Mouse (Mus musculus) neural tube, embryonic 14.5 days (tissue): Measurements from ENCODE around the gene Klk6. TPM values are rescaled to one million over a fixed set of nuclear protein-coding genes. Genes with fewer than 3 reads are reported as not detected.

Experiments used
- ATAC-seq: fragments of 200-750 bp; cut with Nextera tagmentation; 2 replicates; pipeline ENCODE4 v1.8.0; 2017; ENCODE audit warnings: low read depth, mild to moderate bottlenecking, moderate TSS enrichment, moderate library complexity
- H3K27ac ChIP-seq: fragments of 300-500 bp; sonication (generic); 2 replicates; pipeline ENCODE4 v1.5.1; 2014; ENCODE audit warnings: low read depth, mild to moderate bottlenecking, control low read depth, low read length, moderate library complexity, mixed read lengths
- H3K27me3 ChIP-seq: fragments of 300-500 bp; sonication (generic); 2 replicates; pipeline ENCODE4 v1.6.1; 2014; ENCODE audit warnings: low read length; ENCODE audit not compliant: control insufficient read depth, insufficient read depth
- H3K36me3 ChIP-seq: fragments of 300-500 bp; sonication (generic); 2 replicates; pipeline ENCODE4 v1.6.1; 2014; ENCODE audit warnings: low read length, mixed read lengths; ENCODE audit not compliant: control insufficient read depth, insufficient read depth
- H3K4me1 ChIP-seq: fragments of 300-500 bp; sonication (generic); 2 replicates; pipeline ENCODE4 v1.6.1; 2014; ENCODE audit warnings: low read length; ENCODE audit not compliant: control insufficient read depth, insufficient read depth
- H3K4me2 ChIP-seq: fragments of 300-500 bp; sonication (generic); 2 replicates; pipeline ENCODE4 v1.6.1; 2014; ENCODE audit warnings: mild to moderate bottlenecking, low read depth, low read length, control low read depth
- H3K4me3 ChIP-seq: fragments of 300-500 bp; sonication (generic); 2 replicates; pipeline ENCODE4 v1.5.1; 2014; ENCODE audit warnings: low read depth, low read length, control low read depth, mixed read lengths
- H3K9ac ChIP-seq: fragments of 300-500 bp; sonication (generic); replicated peaks from 2 replicates; pipeline ENCODE4 v1.6.1; 2014; ENCODE audit warnings: low read depth, mild to moderate bottlenecking, control low read depth, low read length, mixed read lengths
- H3K9me3 ChIP-seq: fragments of 300-500 bp; sonication (generic); 2 replicates; pipeline ENCODE4 v1.6.1; 2016; ENCODE audit warnings: low read length; ENCODE audit not compliant: control insufficient read depth
- WGBS: fragments of 180-500 bp; shearing (Covaris S2); extraction: QIAGEN DNeasy Blood & Tissue Kit; methylation state at CpG from one replicate; pipeline ENCODE4 v1.1.7; 2014; 5-methylcytosine and 5-hydroxymethylcytosine counted together
- polyA plus RNA-seq: library from polyadenylated mRNA; unstranded; fragments of >200 nt; fragmentation: Nextera tagmentation; extraction: Ambion mirVana; gene quantifications from 2 replicates; pipeline ENCODE4 v1.2.1, GENCODE M21; 2014

Klk6 gene
- polyA plus RNA-seq, 1 experiment from 2014 or later = not detected

DNA sequence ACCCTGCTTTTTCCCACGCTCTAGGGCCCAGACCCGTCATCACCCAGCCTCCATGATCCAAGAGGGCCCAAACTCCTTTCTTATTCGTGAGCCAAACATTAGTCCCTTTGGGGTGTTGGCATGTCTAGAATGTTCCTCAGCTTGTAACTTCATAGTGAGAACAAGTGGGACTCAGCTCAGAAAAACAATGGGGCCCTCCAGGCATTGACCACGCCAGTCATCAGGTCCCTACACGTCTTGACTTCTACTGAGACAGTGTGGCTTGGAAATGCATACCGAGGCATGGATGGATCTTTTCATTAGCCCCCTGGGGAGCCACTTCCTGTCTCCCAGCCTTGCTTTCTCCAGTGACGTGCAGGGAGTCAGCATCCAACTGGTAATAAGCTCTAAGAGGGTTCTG lies 24.4 kb upstream of the Klk6 start:
- Histone ChIP-seq H3K36me3 (no peaks in the 10 kb centered on the region), H3K4me2 (no peak overlapping the region), H3K27ac (no peak overlapping the region), H3K9me3 (no peaks in the 10 kb centered on the region), H3K27me3 (peaks cover 23% of the 10 kb centered on the region), H3K4me1 (peaks cover 4% of the 10 kb centered on the region; the same call in 1 of the 2 replicates), H3K4me3 (no peak overlapping the region), H3K9ac (no peak overlapping the region)
- 77% methylated on average over 7 of the region's 7 CpGs for WGBS
- ATAC-seq = no peak

DNA sequence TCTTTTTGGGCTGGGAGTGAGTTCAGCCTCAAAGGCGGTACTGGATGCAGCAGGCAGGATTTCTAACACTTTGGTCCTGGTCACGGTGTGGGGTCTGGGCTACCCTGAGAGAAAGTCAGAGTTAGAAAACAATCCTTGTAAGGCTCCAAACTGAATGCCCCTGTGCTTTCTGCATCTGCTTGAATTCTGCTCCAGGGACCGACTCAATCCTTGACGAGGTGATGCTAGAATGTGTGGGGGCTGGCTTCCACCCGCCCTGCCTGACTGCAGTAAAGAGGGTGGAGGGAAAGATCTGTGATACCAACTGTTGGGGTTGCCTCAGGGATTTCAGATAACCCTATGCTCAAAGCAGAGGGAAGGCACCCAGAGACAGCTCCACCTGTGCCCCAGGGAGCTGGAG lies 13.3 kb upstream of the Klk6 start, which contains the start of gene Klk7:
TSS of gene Klk7 (plus strand) at position 301 of the 400 bp plus-strand sequence.
- ATAC-seq = no peak
- Histone ChIP-seq H3K4me2 (no peak within 1 kb of the TSS), H3K36me3 (no peaks in the 10 kb centered on the region), H3K9me3 (no peaks in the 10 kb centered on the region), H3K27ac (no peak within 1 kb of the TSS), H3K27me3 (no peaks in the 10 kb centered on the region), H3K4me3 (no peak within 1 kb of the TSS), H3K9ac (no peak within 1 kb of the TSS), H3K4me1 (no peaks in the 10 kb centered on the region)
- WGBS = 65% methylated on average over 5 of the region's 5 CpGs

DNA sequence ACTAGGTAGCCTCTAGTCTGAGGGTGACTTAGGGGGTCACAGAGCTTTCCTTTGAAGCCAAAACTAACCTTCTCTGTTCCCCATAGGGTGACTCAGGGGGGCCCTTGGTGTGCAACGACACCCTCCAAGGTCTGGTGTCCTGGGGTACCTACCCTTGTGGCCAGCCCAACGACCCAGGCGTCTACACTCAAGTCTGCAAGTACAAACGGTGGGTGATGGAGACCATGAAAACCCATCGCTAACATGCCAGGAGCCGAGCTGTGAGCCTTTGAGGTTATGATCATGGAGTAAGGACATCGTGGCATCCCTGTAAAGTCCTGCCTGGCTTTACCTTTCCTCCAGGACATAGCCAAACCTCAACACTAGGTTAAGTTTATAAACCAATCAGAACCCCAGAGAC lies 9.1 kb upstream of the Klk6 start:
- 88% methylated on average over 7 of the region's 7 CpGs for WGBS
- ATAC-seq = no peak
- no peak overlapping the region for H3K9ac ChIP-seq

DNA sequence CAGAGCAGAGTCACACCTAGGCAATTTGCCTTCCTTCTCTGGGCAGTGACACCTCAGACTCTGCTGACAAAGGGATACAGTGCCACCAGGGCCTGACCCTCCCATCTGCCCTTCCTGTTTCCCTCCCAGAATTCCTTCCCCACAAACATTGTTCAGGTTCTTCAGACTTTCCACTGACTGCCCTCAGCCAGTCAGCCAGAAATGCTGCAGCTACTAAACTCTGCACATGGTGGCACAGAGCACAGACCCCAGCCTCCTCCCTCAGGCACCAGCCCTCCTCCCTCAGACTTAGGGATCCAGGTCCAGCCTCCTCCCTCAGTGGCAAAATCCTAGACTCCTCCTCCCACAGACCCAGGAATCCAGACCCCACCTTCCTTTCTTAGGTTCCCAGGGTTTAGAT lies 7.6 kb upstream of the Klk6 start:
- Histone ChIP-seq H3K36me3 (no peaks in the 10 kb centered on the region), H3K27me3 (no peaks in the 10 kb centered on the region), H3K9ac (no peak overlapping the region), H3K9me3 (no peaks in the 10 kb centered on the region), H3K4me2 (no peak overlapping the region), H3K27ac (no peak overlapping the region), H3K4me3 (no peak overlapping the region), H3K4me1 (no peaks in the 10 kb centered on the region)
- ATAC-seq = no peak

More for the DNA sequence above, 9.1 kb upstream of the Klk6 start:
- Histone ChIP-seq H3K4me2 (no peak overlapping the region), H3K4me3 (no peak overlapping the region), H3K36me3 (no peaks in the 10 kb centered on the region), H3K27me3 (no peaks in the 10 kb centered on the region), H3K4me1 (no peaks in the 10 kb centered on the region), H3K27ac (no peak overlapping the region), H3K9me3 (no peaks in the 10 kb centered on the region)

DNA sequence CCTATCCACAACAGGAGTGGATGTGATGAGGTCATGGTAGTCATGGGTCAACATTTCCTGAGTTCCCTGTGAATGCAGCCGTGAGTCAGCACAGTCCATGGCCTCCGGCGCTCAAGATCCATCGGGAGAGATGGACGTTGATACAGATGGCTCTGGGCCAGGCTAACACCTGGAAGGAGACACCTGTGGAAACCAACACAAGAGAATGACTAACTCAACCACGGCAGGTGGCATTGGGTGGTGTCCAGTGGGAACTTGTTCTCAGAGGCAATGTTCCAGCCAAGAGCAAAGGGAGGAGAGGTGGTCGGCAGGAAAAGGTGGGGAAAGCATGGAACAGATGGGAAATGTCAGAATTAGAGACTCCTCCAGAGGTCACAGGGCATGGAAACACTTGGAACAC lies 2.7 kb upstream of the Klk6 start:
- Histone ChIP-seq H3K4me1 (no peaks in the 10 kb centered on the region), H3K4me2 (no peak overlapping the region), H3K9ac (no peak overlapping the region), H3K4me3 (no peak overlapping the region), H3K27ac (no peak overlapping the region), H3K36me3 (no peaks in the 10 kb centered on the region), H3K9me3 (no peaks in the 10 kb centered on the region), H3K27me3 (no peaks in the 10 kb centered on the region)
- no peak for ATAC-seq
- 96% methylated on average over 7 of the region's 7 CpGs for WGBS

DNA sequence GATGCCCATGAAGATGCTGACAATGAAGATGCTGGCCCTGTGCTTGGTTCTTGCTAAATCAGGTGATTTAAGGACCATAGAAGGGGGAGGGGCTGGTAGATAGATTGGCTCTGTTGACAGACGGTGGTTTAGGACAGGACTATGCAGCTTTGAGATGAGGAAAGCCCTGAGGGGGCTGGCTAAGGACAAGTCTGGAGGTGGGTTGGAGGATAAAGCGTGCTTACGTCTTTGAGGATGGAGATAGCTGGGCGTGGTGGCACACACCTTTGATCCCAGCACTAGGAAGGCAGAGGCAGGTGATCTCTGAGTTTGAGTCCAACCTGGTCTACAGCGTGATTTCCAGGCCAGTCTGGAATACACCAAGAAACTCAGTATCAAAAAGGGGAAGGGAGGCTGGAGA lies 1.8 kb downstream of the Klk6 start:
- Histone ChIP-seq H3K4me1 (no peaks in the 10 kb centered on the region), H3K27me3 (no peaks in the 10 kb centered on the region), H3K4me2 (no peak overlapping the region), H3K36me3 (no peaks in the 10 kb centered on the region), H3K4me3 (no peak overlapping the region), H3K9me3 (no peaks in the 10 kb centered on the region), H3K27ac (no peak overlapping the region), H3K9ac (no peak overlapping the region)
- WGBS = 88% methylated on average over 5 of the region's 5 CpGs
- no peak for ATAC-seq

DNA sequence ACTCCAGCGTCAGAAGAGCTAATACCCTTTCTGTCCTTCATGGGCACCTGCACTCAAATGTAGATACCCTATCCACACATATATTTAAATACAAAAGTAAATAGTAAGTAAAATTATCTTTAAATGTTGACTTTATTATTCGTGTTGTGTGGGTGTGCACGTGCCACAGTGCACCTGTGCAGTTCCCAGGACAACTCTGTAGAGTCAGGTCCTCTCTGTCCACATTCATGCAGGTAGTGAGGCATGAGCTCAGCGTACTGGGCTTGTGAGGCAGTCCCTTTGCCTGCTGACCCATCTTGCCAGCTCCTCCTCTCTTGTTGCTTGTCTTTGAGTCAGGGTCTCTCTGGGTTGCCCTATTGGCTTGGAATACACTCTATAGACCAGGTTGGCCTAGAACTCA lies 3.4 kb downstream of the Klk6 start:
- Histone ChIP-seq H3K36me3 (no peaks in the 10 kb centered on the region), H3K9me3 (no peaks in the 10 kb centered on the region), H3K27ac (no peak overlapping the region), H3K4me1 (no peaks in the 10 kb centered on the region), H3K4me2 (no peak overlapping the region), H3K27me3 (no peaks in the 10 kb centered on the region), H3K9ac (no peak overlapping the region), H3K4me3 (no peak overlapping the region)
- ATAC-seq = no peak
- WGBS = 85% methylated on average over 4 of the region's 4 CpGs

DNA sequence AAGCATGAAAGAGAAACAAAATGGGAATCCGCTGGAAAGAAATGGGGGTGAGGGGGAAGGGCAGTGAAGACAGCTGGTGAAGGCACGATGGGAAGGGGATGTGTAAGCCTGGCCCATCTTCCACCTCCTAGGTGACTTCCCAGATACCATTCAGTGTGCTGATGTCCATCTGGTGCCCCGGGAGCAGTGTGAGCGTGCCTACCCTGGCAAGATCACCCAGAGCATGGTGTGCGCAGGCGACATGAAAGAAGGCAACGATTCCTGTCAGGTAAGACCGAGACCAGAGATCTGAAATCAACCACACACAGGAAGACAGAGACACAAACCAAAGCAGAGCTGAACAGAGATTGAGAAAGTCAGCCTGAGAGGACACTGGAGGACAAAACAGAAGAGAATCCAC lies 4.7 kb downstream of the Klk6 start:
- no peaks in the 10 kb centered on the region for H3K9me3 ChIP-seq
- H3K9ac ChIP-seq = no peak overlapping the region
- H3K27ac ChIP-seq = no peak overlapping the region
- H3K4me2 ChIP-seq = no peak overlapping the region
- no peaks in the 10 kb centered on the region for H3K36me3 ChIP-seq
- H3K4me1 ChIP-seq = no peaks in the 10 kb centered on the region
- H3K4me3 ChIP-seq = no peak overlapping the region
- no peaks in the 10 kb centered on the region for H3K27me3 ChIP-seq
- WGBS = 95% methylated on average over 8 of the region's 8 CpGs
- ATAC-seq = no peak

DNA sequence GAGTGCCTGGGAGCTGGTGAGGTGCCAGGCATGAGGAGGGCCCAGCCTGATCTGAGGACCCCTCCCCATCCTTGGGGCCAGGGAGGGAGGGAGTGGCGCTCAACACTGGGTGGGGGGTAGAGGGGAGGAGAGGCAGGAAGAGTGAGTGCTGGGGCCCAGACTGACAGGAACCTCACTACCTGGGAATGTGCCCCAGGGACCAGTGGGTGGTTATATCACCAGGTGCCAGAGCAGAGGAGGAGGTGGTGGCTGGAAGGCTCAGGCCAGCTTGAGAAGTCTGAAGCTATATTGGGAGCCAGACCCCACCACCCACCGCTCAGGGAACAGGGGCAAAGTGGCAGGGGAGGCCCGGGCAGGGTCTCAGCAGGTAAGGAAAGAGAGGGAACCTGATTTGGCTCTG lies 17.4 kb downstream of the Klk6 start, which contains the start of gene Klk5:
TSS of gene Klk5 (plus strand) at position 271 of the 400 bp plus-strand sequence.
- WGBS = 71% methylated on average over 3 of the region's 3 CpGs

DNA sequence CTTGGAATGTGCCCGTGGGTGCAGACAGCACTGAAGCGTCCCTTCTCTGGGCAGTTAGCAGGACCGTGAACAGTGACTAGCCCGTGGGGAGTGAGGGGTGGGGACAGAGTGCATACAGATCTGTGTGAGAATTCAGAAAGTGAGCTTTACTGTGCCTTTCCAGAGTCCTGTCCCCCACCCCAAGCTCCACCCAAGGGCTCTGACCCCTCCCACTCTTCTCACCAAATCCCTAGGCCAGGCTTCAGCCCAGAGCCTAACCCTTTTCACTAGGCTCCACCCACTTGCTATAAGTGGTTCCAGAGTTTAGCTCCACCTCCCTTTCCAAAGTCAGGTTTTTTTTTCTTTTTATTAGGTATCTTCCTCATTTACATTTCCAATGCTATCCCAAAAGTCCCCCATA lies 19.5 kb downstream of the Klk6 start:
- Histone ChIP-seq H3K4me2 (no peak overlapping the region), H3K9ac (no peak overlapping the region), H3K4me1 (no peaks in the 10 kb centered on the region), H3K27ac (no peak overlapping the region), H3K36me3 (no peaks in the 10 kb centered on the region), H3K9me3 (no peaks in the 10 kb centered on the region), H3K4me3 (no peak overlapping the region), H3K27me3 (no peaks in the 10 kb centered on the region)
- no peak for ATAC-seq
- WGBS = 91% methylated on average over 4 of the region's 4 CpGs

More for the DNA sequence above, 17.4 kb downstream of the Klk6 start, which contains the start of gene Klk5:
- Histone ChIP-seq H3K9ac (no peak within 1 kb of the TSS), H3K4me2 (no peak within 1 kb of the TSS), H3K36me3 (no peaks in the 10 kb centered on the region), H3K27me3 (no peaks in the 10 kb centered on the region), H3K27ac (no peak within 1 kb of the TSS), H3K9me3 (no peaks in the 10 kb centered on the region), H3K4me1 (no peaks in the 10 kb centered on the region), H3K4me3 (no peak within 1 kb of the TSS)
- ATAC-seq = no peak
